Mouse (Mus musculus) small intestine, adult 2 months (tissue): ENCODE measurements around the gene Tmem206. TPM values are rescaled to one million over a fixed set of nuclear protein-coding genes. Genes with fewer than 3 reads are reported as not detected.

Experiments
- H3K27ac ChIP-seq: fragments of 200-500 bp; 2 replicates; pipeline ENCODE4 v1.5.1; 2012; ENCODE audit warnings: low read depth, low read length, control low read depth, inconsistent platforms; ENCODE audit not compliant: insufficient read depth
- H3K27me3 ChIP-seq: fragments of 200-500 bp; 2 replicates; pipeline ENCODE4 v1.6.1; 2012; ENCODE audit warnings: mild to moderate bottlenecking, moderate library complexity, low read length, inconsistent platforms; ENCODE audit not compliant: control insufficient read depth, insufficient read depth
- H3K36me3 ChIP-seq: fragments of 200-500 bp; 2 replicates; pipeline ENCODE4 v1.6.1; 2012; ENCODE audit warnings: mild to moderate bottlenecking, low read length, control low read depth, inconsistent platforms; ENCODE audit not compliant: control insufficient read depth, insufficient read depth
- H3K4me1 ChIP-seq: fragments of 200-500 bp; 2 replicates; pipeline ENCODE4 v1.6.1; 2012; ENCODE audit warnings: low read length, inconsistent platforms, mixed read lengths; ENCODE audit not compliant: control insufficient read depth, insufficient read depth, insufficient read length
- H3K4me3 ChIP-seq: fragments of 200-500 bp; 2 replicates; pipeline ENCODE4 v1.5.1; 2012; ENCODE audit warnings: low read depth, mild to moderate bottlenecking, control low read depth, inconsistent platforms, low read length, moderate library complexity
- CTCF ChIP-seq: fragments of 200-500 bp; IDR thresholded peaks from 2 replicates; pipeline ENCODE4 v1.5.1; 2012; ENCODE audit warnings: low read depth, mild to moderate bottlenecking, control low read depth, inconsistent platforms, low read length, moderate library complexity, mixed read lengths; ENCODE audit not compliant: insufficient replicate concordance, insufficient read length; ENCODE audit errors: extremely low read depth
- POLR2A ChIP-seq: fragments of 200-500 bp; IDR thresholded peaks from 2 replicates; pipeline ENCODE4 v1.6.1; 2012; ENCODE audit warnings: low read depth, mild to moderate bottlenecking, control low read depth, inconsistent platforms, low read length, moderate library complexity
- whole genome bisulfite sequencing: fragments of 180-500 bp; shearing (Covaris S2); methylation state at CpG from one replicate; pipeline ENCODE4 v1.1.7; 2018; 5-methylcytosine and 5-hydroxymethylcytosine counted together
- polyA plus RNA-seq: library from polyadenylated mRNA; depleted of rRNA; stranded (reverse); fragments of >200 nt; gene quantifications from 2 replicates; pipeline ENCODE4 v1.2.3, GENCODE M21; 2012

The Tmem206 gene
- polyA plus RNA-seq, 1 experiment = 2.7 TPM

GRCm38 (mm10) chr1:191374993-191375643 is 49.4 kb downstream of the Tmem206 start:
- H3K4me3 ChIP-seq = no peak overlapping the region
- peaks cover 8% of the 10 kb centered on the region; the same call in 1 of the 2 replicates for H3K4me1 ChIP-seq
- H3K27ac ChIP-seq = no peak overlapping the region
- no peak for TF ChIP-seq POLR2A
- no peak for TF ChIP-seq CTCF
- peaks cover 6% of the 10 kb centered on the region; the same call in 1 of the 2 replicates for H3K36me3 ChIP-seq
- WGBS = 87% methylated on average over 10 of the region's 10 CpGs
- no peaks in the 10 kb centered on the region for H3K27me3 ChIP-seq

- TF ChIP-seq POLR2A (no peak), CTCF (no peak)
- H3K27me3 ChIP-seq = no peaks in the 10 kb centered on the region
- WGBS = 87% methylated on average over 5 of the region's 5 CpGs
These were observed 49.9 kb downstream of the Tmem206 start for GRCm38 (mm10) chr1:191375644-191375998.

GRCm38 (mm10) chr1:191378080-191378479 is 52.4 kb downstream of the Tmem206 start:
- TF ChIP-seq CTCF (no peak), POLR2A (no peak)
- Histone ChIP-seq H3K4me3 (no peak overlapping the region), H3K36me3 (no peaks in the 10 kb centered on the region), H3K27me3 (no peaks in the 10 kb centered on the region), H3K4me1 (peaks cover 10% of the 10 kb centered on the region; the same call in 1 of the 2 replicates), H3K27ac (peak overlapping the region; percentile 63; the same call in 1 of the 2 replicates)
- 27% methylated on average over 2 of the region's 2 CpGs for WGBS

More at GRCm38 (mm10) chr1:191375644-191375998, 49.9 kb downstream of the Tmem206 start:
- Histone ChIP-seq H3K4me3 (no peak overlapping the region), H3K4me1 (peaks cover 10% of the 10 kb centered on the region; the same call in 1 of the 2 replicates), H3K27ac (no peak overlapping the region), H3K36me3 (peaks cover 6% of the 10 kb centered on the region; the same call in 1 of the 2 replicates)

- Histone ChIP-seq H3K27ac (no peak overlapping the region), H3K4me1 (peaks cover 8% of the 10 kb centered on the region; the same call in 1 of the 2 replicates), H3K36me3 (0 out of 2 replicates have a peak, but pooled peaks cover 1% of the 10 kb centered on the region), H3K27me3 (no peaks in the 10 kb centered on the region), H3K4me3 (no peak overlapping the region)
- WGBS = 87% methylated on average over 3 of the region's 3 CpGs
- TF ChIP-seq POLR2A = no peak
- no peak for TF ChIP-seq CTCF
These were observed 55.1 kb downstream of the Tmem206 start for GRCm38 (mm10) chr1:191380843-191381242.

- 0 out of 2 replicates have a peak, but pooled peaks cover 1% of the 10 kb centered on the region for H3K36me3 ChIP-seq
- H3K4me1 ChIP-seq = peaks cover 8% of the 10 kb centered on the region; the same call in 1 of the 2 replicates
- H3K27ac ChIP-seq = no peak overlapping the region
- no peaks in the 10 kb centered on the region for H3K27me3 ChIP-seq
- 78% methylated on average over 11 of the region's 11 CpGs for WGBS
- H3K4me3 ChIP-seq = no peak overlapping the region
- no peak for TF ChIP-seq POLR2A
- TF ChIP-seq CTCF = no peak
These were observed 56.4 kb downstream of the Tmem206 start for GRCm38 (mm10) chr1:191381955-191382736.

- Histone ChIP-seq H3K36me3 (0 out of 2 replicates have a peak, but pooled peaks cover 1% of the 10 kb centered on the region), H3K4me1 (peaks cover 2% of the 10 kb centered on the region; the same call in 1 of the 2 replicates), H3K4me3 (no peak overlapping the region), H3K27ac (no peak overlapping the region), H3K27me3 (no peaks in the 10 kb centered on the region)
- WGBS = 83% methylated on average over 10 of the region's 10 CpGs
- TF ChIP-seq CTCF = no peak
- TF ChIP-seq POLR2A = no peak
These were observed 59.2 kb downstream of the Tmem206 start for GRCm38 (mm10) chr1:191384786-191385430.
